Mouse (Mus musculus): ENCODE measurements at regions not wholly inside any gene's neighbourhood (a gene's known extent, or its start where the extent isn't known, plus 50 kb on each side); places are given as distances from the start of the nearest gene placed in this dataset.

DNA sequence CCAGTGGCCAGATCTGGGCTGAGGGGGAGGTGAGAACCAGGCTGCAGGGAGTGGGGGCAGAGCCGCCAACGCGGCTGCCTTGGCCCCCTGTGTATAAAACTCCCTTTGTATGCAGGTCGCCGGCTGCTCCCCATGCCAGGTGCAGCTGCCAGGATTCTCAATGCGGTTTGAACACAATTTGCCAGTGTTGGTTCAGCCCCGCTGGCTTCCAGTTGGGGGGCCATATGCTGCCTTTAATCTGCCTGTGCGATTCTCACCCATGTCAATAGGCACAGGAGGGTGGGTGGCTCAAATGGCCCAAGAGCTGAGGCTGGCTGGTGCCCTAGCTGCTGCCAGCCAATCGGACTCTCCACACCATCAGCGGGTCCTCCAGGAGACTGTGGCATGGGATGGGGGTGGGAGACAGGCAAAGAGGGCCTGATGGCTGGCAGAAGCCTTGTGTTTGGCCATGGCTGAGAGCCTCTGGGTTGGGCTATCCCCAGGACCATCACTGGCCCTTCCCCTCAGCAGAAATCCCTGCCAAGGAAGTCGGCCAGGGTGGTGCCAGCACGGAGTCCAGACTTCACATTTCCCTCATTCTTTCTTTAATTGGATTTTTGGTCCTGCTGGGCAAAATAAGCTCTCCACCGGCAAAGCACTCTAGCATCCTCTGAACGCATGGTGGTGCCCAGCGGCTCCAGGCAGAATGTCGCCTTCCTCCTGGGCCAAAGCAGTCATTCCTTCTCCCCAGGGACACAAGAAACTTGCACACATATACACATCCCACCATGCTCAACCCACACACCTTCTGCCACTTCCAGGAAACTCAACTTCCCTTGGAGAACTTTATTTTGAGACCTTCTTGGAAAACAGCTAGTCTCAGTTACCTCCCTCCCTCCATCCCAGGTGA is 338.0 kb downstream of the Bcor start:
- Histone ChIP-seq H3K36me3 (ENCODE audit: insufficient read depth, low read length) (no peaks in the 10 kb centered on the region), H3K27me3 (ENCODE audit: insufficient read depth, low read length) (no peaks in the 10 kb centered on the region), H3K9me3 (ENCODE audit: low read length) (no peaks in the 10 kb centered on the region; the same call in 1 of the 2 replicates), H3K4me1 (replicated peaks; ENCODE audit: low read depth, low read length) (no peaks in the 10 kb centered on the region), H3K4me3 (replicated peaks; ENCODE audit: low read length) (no peak overlapping the region)
- TF ChIP-seq NANOG (IDR thresholded peaks at IDR 0.05; ENCODE audit: borderline replicate concordance, low read length) (no peak), CTCF (conservative IDR thresholded peaks at IDR 0.05; ENCODE audit: low read length) (no peak), POU5F1 (IDR thresholded peaks at IDR 0.05; ENCODE audit: borderline replicate concordance, low read length) (no peak)

GRCm38 (mm10) chrX:11825948-11826347 is 334.2 kb downstream of the Bcor start:
- no peaks in the 10 kb centered on the region for H3K27me3 ChIP-seq (ENCODE audit: insufficient read depth, low read length)
- no peaks in the 10 kb centered on the region; the same call in 1 of the 2 replicates for H3K9me3 ChIP-seq (ENCODE audit: low read length)
- no peaks in the 10 kb centered on the region for H3K4me1 ChIP-seq (replicated peaks; ENCODE audit: low read depth, low read length)
- no peak for TF ChIP-seq CTCF (conservative IDR thresholded peaks at IDR 0.05; ENCODE audit: low read length)
- no peak for TF ChIP-seq POU5F1 (IDR thresholded peaks at IDR 0.05; ENCODE audit: borderline replicate concordance, low read length)
- no peak for TF ChIP-seq NANOG (IDR thresholded peaks at IDR 0.05; ENCODE audit: borderline replicate concordance, low read length)
- no peak overlapping the region for H3K4me3 ChIP-seq (replicated peaks; ENCODE audit: low read length)
- no peaks in the 10 kb centered on the region for H3K36me3 ChIP-seq (ENCODE audit: insufficient read depth, low read length)

DNA sequence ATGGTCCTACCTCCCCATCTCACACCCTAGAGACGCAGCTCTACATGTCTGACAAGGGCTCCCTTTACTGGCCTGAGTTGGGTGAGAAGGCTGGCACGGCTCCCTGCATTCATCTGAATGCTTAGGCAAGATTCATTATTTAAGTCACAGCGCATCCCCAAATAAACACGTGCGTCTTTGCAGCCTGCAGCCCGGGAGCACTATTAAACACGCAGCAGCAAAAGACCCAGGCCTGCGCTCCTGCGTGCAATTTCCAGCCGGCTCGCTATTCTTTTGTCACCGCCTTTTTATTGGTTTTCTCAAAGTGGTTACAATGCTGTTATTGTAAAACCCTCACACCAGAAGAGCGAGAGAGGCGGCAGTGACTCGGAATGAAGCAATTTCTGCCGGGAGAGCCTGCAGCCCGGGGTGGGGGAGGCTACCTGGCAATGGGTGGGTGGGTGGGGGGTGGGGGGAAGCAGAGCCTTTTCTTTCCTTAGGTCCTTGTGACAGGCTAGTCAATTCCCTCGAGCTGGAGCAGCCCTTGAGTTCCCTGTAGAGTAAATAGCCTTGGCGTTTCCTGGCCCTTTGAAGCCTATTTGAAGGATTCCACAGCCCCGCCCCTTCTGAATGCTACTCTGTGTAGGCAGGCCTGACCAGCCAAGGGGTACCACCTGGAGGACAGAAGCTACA is 333.3 kb downstream of the Bcor start:
- Histone ChIP-seq H3K4me1 (replicated peaks; ENCODE audit: low read depth, low read length) (no peaks in the 10 kb centered on the region), H3K27me3 (ENCODE audit: insufficient read depth, low read length) (no peaks in the 10 kb centered on the region), H3K9me3 (ENCODE audit: low read length) (no peaks in the 10 kb centered on the region; the same call in 1 of the 2 replicates), H3K36me3 (ENCODE audit: insufficient read depth, low read length) (no peaks in the 10 kb centered on the region), H3K4me3 (replicated peaks; ENCODE audit: low read length) (no peak overlapping the region)
- TF ChIP-seq CTCF (conservative IDR thresholded peaks at IDR 0.05; ENCODE audit: low read length): no peak

- no peaks in the 10 kb centered on the region for H3K4me1 ChIP-seq (replicated peaks; ENCODE audit: low read depth, low read length)
- no peaks in the 10 kb centered on the region for H3K27me3 ChIP-seq (ENCODE audit: insufficient read depth, low read length)
- H3K4me3 ChIP-seq (replicated peaks; ENCODE audit: low read length): no peak overlapping the region
- no peaks in the 10 kb centered on the region for H3K9me3 ChIP-seq (ENCODE audit: low read length)
- no peaks in the 10 kb centered on the region for H3K36me3 ChIP-seq (ENCODE audit: insufficient read depth, low read length)
- TF ChIP-seq POU5F1 (IDR thresholded peaks at IDR 0.05; ENCODE audit: borderline replicate concordance, low read length) (no peak), NANOG (IDR thresholded peaks at IDR 0.05; ENCODE audit: borderline replicate concordance, low read length) (no peak), CTCF (conservative IDR thresholded peaks at IDR 0.05; ENCODE audit: low read length) (no peak)
Measured at GRCm38 (mm10) chrX:11829411-11830002, 330.6 kb downstream of the Bcor start.

GRCm38 (mm10) chrX:11837566-11837965 is 322.6 kb downstream of the Bcor start:
- Histone ChIP-seq H3K4me3 (replicated peaks; ENCODE audit: low read length) (no peak overlapping the region), H3K4me1 (replicated peaks; ENCODE audit: low read depth, low read length) (no peaks in the 10 kb centered on the region), H3K9me3 (ENCODE audit: low read length) (no peaks in the 10 kb centered on the region), H3K36me3 (ENCODE audit: insufficient read depth, low read length) (no peaks in the 10 kb centered on the region), H3K27me3 (ENCODE audit: insufficient read depth, low read length) (no peaks in the 10 kb centered on the region)
- TF ChIP-seq CTCF (conservative IDR thresholded peaks at IDR 0.05; ENCODE audit: low read length) (no peak), NANOG (IDR thresholded peaks at IDR 0.05; ENCODE audit: borderline replicate concordance, low read length) (no peak), POU5F1 (IDR thresholded peaks at IDR 0.05; ENCODE audit: borderline replicate concordance, low read length) (no peak)

- Histone ChIP-seq H3K4me3 (replicated peaks; ENCODE audit: low read length) (no peak overlapping the region), H3K4me1 (replicated peaks; ENCODE audit: low read depth, low read length) (no peaks in the 10 kb centered on the region), H3K9me3 (ENCODE audit: low read length) (no peaks in the 10 kb centered on the region), H3K36me3 (ENCODE audit: insufficient read depth, low read length) (no peaks in the 10 kb centered on the region), H3K27me3 (ENCODE audit: insufficient read depth, low read length) (no peaks in the 10 kb centered on the region)
- TF ChIP-seq NANOG (IDR thresholded peaks at IDR 0.05; ENCODE audit: borderline replicate concordance, low read length) (no peak), POU5F1 (IDR thresholded peaks at IDR 0.05; ENCODE audit: borderline replicate concordance, low read length) (no peak), CTCF (conservative IDR thresholded peaks at IDR 0.05; ENCODE audit: low read length) (no peak)
Measured at GRCm38 (mm10) chrX:11839665-11840245, 320.4 kb downstream of the Bcor start.

DNA sequence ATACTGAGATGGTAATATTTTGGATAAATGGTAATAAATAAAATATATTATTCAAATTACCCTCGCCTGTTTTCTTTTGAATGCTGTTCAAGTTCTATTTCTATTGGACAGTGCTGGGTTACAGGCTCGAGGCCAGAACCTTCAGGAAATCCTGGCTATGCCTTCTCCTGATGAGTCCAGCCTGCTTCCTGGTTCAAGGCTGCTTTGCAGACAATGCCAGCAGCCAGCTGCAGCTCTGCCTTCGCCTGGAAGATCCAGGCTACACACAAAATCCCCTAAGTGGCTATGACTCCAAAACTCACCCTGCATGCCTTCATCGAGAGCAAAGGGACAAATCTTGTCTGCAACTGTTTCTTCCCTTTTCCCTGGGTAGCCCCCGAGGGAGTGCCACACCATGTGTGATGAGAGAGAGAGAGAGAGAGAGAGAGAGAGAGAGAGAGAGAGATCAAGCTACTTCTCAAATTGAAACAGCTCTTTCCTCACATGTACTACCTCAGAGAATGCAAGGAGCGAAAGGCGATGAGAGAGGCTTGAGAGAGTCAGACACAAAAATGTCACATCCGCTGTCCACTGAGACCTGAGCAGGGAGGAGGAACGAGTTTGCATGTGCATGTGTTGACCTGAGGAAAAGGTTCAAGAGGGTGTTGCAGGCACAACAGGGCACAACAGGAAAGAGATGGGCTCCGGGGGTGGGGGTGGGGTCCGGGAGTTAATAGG is 319.7 kb downstream of the Bcor start:
- no peak for TF ChIP-seq POU5F1 (IDR thresholded peaks at IDR 0.05; ENCODE audit: borderline replicate concordance, low read length)
- TF ChIP-seq NANOG (IDR thresholded peaks at IDR 0.05; ENCODE audit: borderline replicate concordance, low read length): no peak
- no peak for TF ChIP-seq CTCF (conservative IDR thresholded peaks at IDR 0.05; ENCODE audit: low read length)
- no peaks in the 10 kb centered on the region for H3K4me1 ChIP-seq (replicated peaks; ENCODE audit: low read depth, low read length)
- no peaks in the 10 kb centered on the region for H3K36me3 ChIP-seq (ENCODE audit: insufficient read depth, low read length)
- H3K4me3 ChIP-seq (replicated peaks; ENCODE audit: low read length): no peak overlapping the region
- H3K9me3 ChIP-seq (ENCODE audit: low read length): no peaks in the 10 kb centered on the region
- H3K27me3 ChIP-seq (ENCODE audit: insufficient read depth, low read length): no peaks in the 10 kb centered on the region
